Mouse (Mus musculus) heart, embryonic 11.5 days (tissue): ENCODE measurements around the gene Igf1r. TPM values are rescaled to one million over a fixed set of nuclear protein-coding genes. Genes with fewer than 3 reads are reported as not detected.

ENCODE experiments used
- ATAC-seq: fragments of 200-750 bp; cut with Nextera tagmentation; replicated peaks from 2 replicates; pipeline ENCODE4 v1.8.0; 2017; ENCODE audit warnings: moderate library complexity; ENCODE audit not compliant: insufficient number of reproducible peaks, low FRiP score, low TSS enrichment
- H3K27ac ChIP-seq: fragments of 300-500 bp; sonication (generic); 2 replicates; pipeline ENCODE4 v1.5.1; 2014; ENCODE audit warnings: mild to moderate bottlenecking, low read depth, low read length
- H3K27me3 ChIP-seq: fragments of 300-500 bp; sonication (generic); 2 replicates; pipeline ENCODE4 v1.6.1; 2014; ENCODE audit warnings: mild to moderate bottlenecking, low read length, mixed read lengths; ENCODE audit not compliant: control insufficient read depth, insufficient read depth
- H3K36me3 ChIP-seq: fragments of 300-500 bp; sonication (generic); 2 replicates; pipeline ENCODE4 v1.6.1; 2014; ENCODE audit warnings: mild to moderate bottlenecking, low read length, moderate library complexity, mixed read lengths; ENCODE audit not compliant: control insufficient read depth, insufficient read depth
- H3K4me1 ChIP-seq: fragments of 300-500 bp; sonication (generic); 2 replicates; pipeline ENCODE4 v1.6.1; 2014; ENCODE audit warnings: low read length; ENCODE audit not compliant: control insufficient read depth, insufficient read depth
- H3K4me2 ChIP-seq: fragments of 300-500 bp; sonication (generic); 2 replicates; pipeline ENCODE4 v1.6.1; 2014; ENCODE audit warnings: mild to moderate bottlenecking, moderate library complexity
- H3K4me3 ChIP-seq: fragments of 300-500 bp; sonication (generic); 2 replicates; pipeline ENCODE4 v1.5.1; 2014; ENCODE audit warnings: low read depth, low read length
- H3K9ac ChIP-seq: fragments of 300-500 bp; sonication (generic); 2 replicates; pipeline ENCODE4 v1.6.1; 2014; ENCODE audit warnings: mild to moderate bottlenecking, low read depth, low read length, moderate library complexity
- H3K9me3 ChIP-seq: fragments of 300-500 bp; sonication (generic); replicated peaks from 2 replicates; pipeline ENCODE4 v1.6.1; 2016; ENCODE audit warnings: low read length; ENCODE audit not compliant: control insufficient read depth
- WGBS: fragments of 180-500 bp; shearing (Covaris S2); extraction: QIAGEN DNeasy Blood & Tissue Kit; methylation state at CpG from one replicate; pipeline ENCODE4 v1.1.7; 2014; ENCODE audit not compliant: insufficient replicate concordance; 5-methylcytosine and 5-hydroxymethylcytosine counted together
- polyA plus RNA-seq: library from polyadenylated mRNA; unstranded; fragments of >200 nt; fragmentation: Nextera tagmentation; extraction: Ambion mirVana; gene quantifications from 2 replicates; pipeline ENCODE4 v1.2.1, GENCODE M21; 2014

The Igf1r gene
- polyA plus RNA-seq, 1 experiment from 2014 or later = 19.3 TPM

GRCm38 (mm10) chr7:68209039-68209438, 256.4 kb downstream of the Igf1r start:
- 94% methylated on average over 6 of the region's 6 CpGs for WGBS
- Histone ChIP-seq H3K9ac (no peak overlapping the region), H3K4me2 (no peak overlapping the region), H3K36me3 (peaks cover 36% of the 10 kb centered on the region), H3K27me3 (no peaks in the 10 kb centered on the region), H3K4me3 (no peak overlapping the region), H3K4me1 (0 out of 2 replicates have a peak, but pooled peaks cover 5% of the 10 kb centered on the region), H3K9me3 (no peaks in the 10 kb centered on the region), H3K27ac (no peak overlapping the region)
- no peak for ATAC-seq

- Histone ChIP-seq H3K9ac (no peak overlapping the region), H3K4me3 (no peak overlapping the region), H3K27ac (no peak overlapping the region), H3K4me1 (no peaks in the 10 kb centered on the region), H3K27me3 (no peaks in the 10 kb centered on the region), H3K4me2 (no peak overlapping the region), H3K9me3 (no peaks in the 10 kb centered on the region), H3K36me3 (peaks cover 40% of the 10 kb centered on the region)
- WGBS = 62% methylated on average over 4 of the region's 4 CpGs
- ATAC-seq = no peak
These were observed 257.8 kb downstream of the Igf1r start for GRCm38 (mm10) chr7:68210417-68210816.

- Histone ChIP-seq H3K4me2 (no peak overlapping the region), H3K9me3 (no peaks in the 10 kb centered on the region), H3K9ac (no peak overlapping the region), H3K4me1 (no peaks in the 10 kb centered on the region), H3K27ac (no peak overlapping the region), H3K36me3 (peaks cover 47% of the 10 kb centered on the region), H3K27me3 (no peaks in the 10 kb centered on the region), H3K4me3 (no peak overlapping the region)
- ATAC-seq = no peak
- 93% methylated on average over 7 of the region's 7 CpGs for WGBS
These were observed 259.3 kb downstream of the Igf1r start for GRCm38 (mm10) chr7:68211883-68212282.

- 80% methylated on average over 5 of the region's 5 CpGs for WGBS
- H3K27me3 ChIP-seq = no peaks in the 10 kb centered on the region
- H3K27ac ChIP-seq = no peak overlapping the region
- H3K9ac ChIP-seq = no peak overlapping the region
- ATAC-seq = no peak
- no peak overlapping the region for H3K4me3 ChIP-seq
- peaks cover 40% of the 10 kb centered on the region for H3K36me3 ChIP-seq
- H3K4me1 ChIP-seq = no peaks in the 10 kb centered on the region
- H3K4me2 ChIP-seq = no peak overlapping the region
- H3K9me3 ChIP-seq = no peaks in the 10 kb centered on the region
These were observed 261.2 kb downstream of the Igf1r start for GRCm38 (mm10) chr7:68213842-68214241.

- Histone ChIP-seq H3K27me3 (no peaks in the 10 kb centered on the region), H3K4me1 (no peaks in the 10 kb centered on the region), H3K4me3 (no peak overlapping the region), H3K4me2 (no peak overlapping the region), H3K27ac (no peak overlapping the region), H3K9me3 (no peaks in the 10 kb centered on the region), H3K9ac (no peak overlapping the region), H3K36me3 (peaks cover 38% of the 10 kb centered on the region)
- ATAC-seq = no peak
- 88% methylated on average over 18 of the region's 18 CpGs for WGBS
These were observed 263.0 kb downstream of the Igf1r start for GRCm38 (mm10) chr7:68215522-68216070.

- Histone ChIP-seq H3K9me3 (no peaks in the 10 kb centered on the region), H3K36me3 (peaks cover 34% of the 10 kb centered on the region), H3K4me1 (no peaks in the 10 kb centered on the region), H3K9ac (no peak overlapping the region), H3K4me3 (no peak overlapping the region), H3K27ac (no peak overlapping the region), H3K27me3 (no peaks in the 10 kb centered on the region), H3K4me2 (no peak overlapping the region)
- 82% methylated on average over 11 of the region's 11 CpGs for WGBS
- no peak for ATAC-seq
These were observed 266.3 kb downstream of the Igf1r start for GRCm38 (mm10) chr7:68218879-68219278.

GRCm38 (mm10) chr7:68221677-68222230, 269.1 kb downstream of the Igf1r start:
- ATAC-seq = no peak
- Histone ChIP-seq H3K9ac (no peak overlapping the region), H3K4me3 (no peak overlapping the region), H3K9me3 (no peaks in the 10 kb centered on the region), H3K4me2 (no peak overlapping the region), H3K4me1 (no peaks in the 10 kb centered on the region), H3K27me3 (no peaks in the 10 kb centered on the region), H3K27ac (no peak overlapping the region), H3K36me3 (peaks cover 32% of the 10 kb centered on the region)
- 85% methylated on average over 9 of the region's 9 CpGs for WGBS

GRCm38 (mm10) chr7:68223356-68223808, 270.8 kb downstream of the Igf1r start:
- Histone ChIP-seq H3K9me3 (no peaks in the 10 kb centered on the region), H3K9ac (no peak overlapping the region), H3K4me3 (no peak overlapping the region), H3K4me1 (peaks cover 4% of the 10 kb centered on the region), H3K4me2 (no peak overlapping the region), H3K27me3 (no peaks in the 10 kb centered on the region), H3K27ac (no peak overlapping the region), H3K36me3 (peaks cover 27% of the 10 kb centered on the region)
- WGBS = 60% methylated on average over 13 of the region's 13 CpGs
- ATAC-seq = no peak

- ATAC-seq = no peak
- Histone ChIP-seq H3K9ac (no peak overlapping the region), H3K27me3 (no peaks in the 10 kb centered on the region), H3K9me3 (no peaks in the 10 kb centered on the region), H3K27ac (no peak overlapping the region), H3K4me2 (no peak overlapping the region), H3K4me1 (peaks cover 7% of the 10 kb centered on the region), H3K4me3 (no peak overlapping the region), H3K36me3 (peaks cover 23% of the 10 kb centered on the region)
- WGBS = 90% methylated on average over 5 of the region's 5 CpGs
These were observed 271.4 kb downstream of the Igf1r start for GRCm38 (mm10) chr7:68224006-68224405.
